ENCODE assay signal across 15 mouse cellular contexts in genomic region chr19:36803403-36803802, GRCm38 (mm10).
"Had no signal": no experiment of that assay in that cellular context is flagged by ENCODE, and none has a peak within 500 bp of the region (broad histone marks: within the 10 kb centered on the region; RNA-seq: fewer than 3 reads in every experiment).

No protein-coding gene starts in this region.

- H3K4me2 ChIP-seq: neural tube, embryonic 15.5 days; stomach, embryonic 15.5 days had no signal

- H3K4me1 ChIP-seq: neural tube, embryonic 15.5 days; stomach, embryonic 15.5 days had no signal

- H3K9me3 ChIP-seq: neural tube, embryonic 15.5 days; stomach, embryonic 15.5 days had no signal

- H3K27ac ChIP-seq: neural tube, embryonic 15.5 days; stomach, embryonic 15.5 days; stomach, postnatal 0 days had no signal

- H3K36me3 ChIP-seq: neural tube, embryonic 15.5 days; stomach, embryonic 15.5 days had no signal

- H3K27me3 ChIP-seq: neural tube, embryonic 15.5 days; stomach, embryonic 15.5 days had no signal

- DNase-seq: retina, postnatal 1 day; right cerebral cortex, adult 18-20 months; right cerebral cortex, postnatal 14 days; right cerebral cortex, postnatal 25 days; right cerebral cortex, postnatal 4 days; spleen, adult 18-20 months; thymus, adult 18-20 months; thymus, adult 2 months; thymus, postnatal 14 days; thymus, postnatal 25 days; thymus, postnatal 36 days; thymus, postnatal 4 days had no signal

- H3K4me3 ChIP-seq: neural tube, embryonic 15.5 days; stomach, embryonic 15.5 days had no signal

- H3K9ac ChIP-seq: neural tube, embryonic 15.5 days; stomach, embryonic 15.5 days had no signal
